ENCODE assay signal across 9 mouse cellular contexts in genomic region chr15:11408155-11408826, GRCm38 (mm10). TPM values are rescaled to one million over a fixed set of nuclear protein-coding genes. Genes with fewer than 3 reads are reported as not detected.
DNase-seq lines count a peak whose midpoint lies in the region; ATAC-seq lines count a peak whose summit lies in the region.
"Had no signal": no experiment of that assay in that cellular context is flagged by ENCODE, and none has a peak within 500 bp of the region (broad histone marks: within the 10 kb centered on the region; RNA-seq: fewer than 3 reads in every experiment).

No protein-coding gene starts in this region.

- no peak overlapping the region for H3K4me2 ChIP-seq in heart, embryonic 12.5 days
- no peak overlapping the region for H3K4me2 ChIP-seq in hindbrain, embryonic 15.5 days
- H3K4me2 ChIP-seq: embryonic facial prominence, embryonic 12.5 days had no signal

- no peak overlapping the region for H3K9ac ChIP-seq in heart, embryonic 12.5 days
- H3K9ac ChIP-seq in hindbrain, embryonic 15.5 days, result no peak overlapping the region
- H3K9ac ChIP-seq: embryonic facial prominence, embryonic 12.5 days had no signal

- H3K4me3 ChIP-seq in heart, embryonic 12.5 days, result no peak overlapping the region
- no peak overlapping the region for H3K4me3 ChIP-seq in hindbrain, embryonic 15.5 days
- H3K4me3 ChIP-seq: embryonic facial prominence, embryonic 12.5 days had no signal

- 38% methylated on average over 7 of the region's 7 CpGs for WGBS in heart, embryonic 12.5 days
- 45% methylated on average over 7 of the region's 7 CpGs for WGBS in hindbrain, embryonic 15.5 days

- H3K36me3 ChIP-seq in heart, embryonic 12.5 days, result no peaks in the 10 kb centered on the region
- no peaks in the 10 kb centered on the region for H3K36me3 ChIP-seq in hindbrain, embryonic 15.5 days
- H3K36me3 ChIP-seq: embryonic facial prominence, embryonic 12.5 days had no signal

- no peak for ATAC-seq in heart, embryonic 12.5 days (ENCODE audit: insufficient number of reproducible peaks, low FRiP score)
- 0 out of 2 replicates have a peak, but pooled peaks have one; percentile 61 for ATAC-seq in hindbrain, embryonic 15.5 days (ENCODE audit: low FRiP score, low read depth)
- peak; percentile 64; the same call in 1 of the 2 replicates for ATAC-seq in megakaryocyte-erythroid progenitor cell, adult 5-6 weeks (replicated peaks; ENCODE audit: low FRiP score, low TSS enrichment, poor library complexity, severe bottlenecking)
- ATAC-seq in monocyte, adult 5-6 weeks (replicated peaks; ENCODE audit: insufficient number of reproducible peaks, low FRiP score, low TSS enrichment, poor library complexity, severe bottlenecking), result no peak

- H3K27me3 ChIP-seq in heart, embryonic 12.5 days (replicated peaks), result peaks cover 4% of the 10 kb centered on the region; the same call in 1 of the 2 replicates
- H3K27me3 ChIP-seq in hindbrain, embryonic 15.5 days, result peaks cover 6% of the 10 kb centered on the region; the same call in 1 of the 2 replicates
- H3K27me3 ChIP-seq: embryonic facial prominence, embryonic 12.5 days had no signal

- DNase-seq in heart, postnatal 10 days, result peak; percentile 38 to 55
- DNase-seq in CD4-positive, CD25-positive, alpha-beta regulatory T cell, adult 2 months (ENCODE audit: low read depth, low spot score), result peak; percentile 76
- peak; percentile 90 for DNase-seq in adipocyte (ENCODE audit: low spot score)
- DNase-seq in right cerebral cortex, postnatal 4 days, result no peak

- H3K4me1 ChIP-seq in heart, embryonic 12.5 days (replicated peaks), result no peaks in the 10 kb centered on the region
- H3K4me1 ChIP-seq in hindbrain, embryonic 15.5 days (replicated peaks), result no peaks in the 10 kb centered on the region
- H3K4me1 ChIP-seq: embryonic facial prominence, embryonic 12.5 days had no signal

- H3K9me3 ChIP-seq in heart, embryonic 12.5 days (replicated peaks), result no peaks in the 10 kb centered on the region
- H3K9me3 ChIP-seq in hindbrain, embryonic 15.5 days, result no peaks in the 10 kb centered on the region
- H3K9me3 ChIP-seq: embryonic facial prominence, embryonic 12.5 days had no signal

- no peak overlapping the region for H3K27ac ChIP-seq in heart, embryonic 12.5 days (ENCODE audit: poor library complexity, severe bottlenecking)
- H3K27ac ChIP-seq in hindbrain, embryonic 15.5 days (replicated peaks), result no peak overlapping the region
- H3K27ac ChIP-seq: embryonic facial prominence, embryonic 12.5 days had no signal

- intact Hi-C loops in heart, postnatal 10 days (cut with DNase I), result loop anchor here (1.0 to 10.0 kb wide), 5 partner anchors 179 to 677 kb away; no protein-coding TSS in a partner anchor

RNA-seq across cellular contexts. Expression of gene Tars, which starts 8.8 kb away (rescaled TPM):
- total RNA-seq in heart, postnatal 10 days (2021), result 10 to 100 TPM; 24.4 to 25.2 TPM
- polyA plus RNA-seq in heart, embryonic 12.5 days (2016; fragmentation: Nextera tagmentation; extraction: Ambion mirVana), result 45.0 and 46.6 TPM in 2 replicates
- 41.7 and 45.0 TPM in 2 replicates for polyA plus RNA-seq in hindbrain, embryonic 15.5 days (2015; fragmentation: Nextera tagmentation; extraction: Ambion mirVana)
- 39.7 and 55.5 TPM in 2 replicates for total RNA-seq in megakaryocyte-erythroid progenitor cell, adult 5-6 weeks (2014; fragmentation: Nextera tagmentation)
- total RNA-seq in megakaryocyte-erythroid progenitor cell, adult 5-6 weeks (2017), result 70.2 and 93.1 TPM in 2 replicates
- total RNA-seq in monocyte, adult 5-6 weeks (2017), result 56.5 to 107 TPM (median 89.8 TPM) in 3 replicates

Comparison
In these comparisons a context has a peak if more than half of its experiments do, and no peak if none do; other contexts are left out.
1. ATAC-seq: peak in hindbrain, embryonic 15.5 days (single experiment) and megakaryocyte-erythroid progenitor cell, adult 5-6 weeks (single experiment); none in heart, embryonic 12.5 days (single experiment) and monocyte, adult 5-6 weeks (single experiment).